In the genomic region with DNA sequence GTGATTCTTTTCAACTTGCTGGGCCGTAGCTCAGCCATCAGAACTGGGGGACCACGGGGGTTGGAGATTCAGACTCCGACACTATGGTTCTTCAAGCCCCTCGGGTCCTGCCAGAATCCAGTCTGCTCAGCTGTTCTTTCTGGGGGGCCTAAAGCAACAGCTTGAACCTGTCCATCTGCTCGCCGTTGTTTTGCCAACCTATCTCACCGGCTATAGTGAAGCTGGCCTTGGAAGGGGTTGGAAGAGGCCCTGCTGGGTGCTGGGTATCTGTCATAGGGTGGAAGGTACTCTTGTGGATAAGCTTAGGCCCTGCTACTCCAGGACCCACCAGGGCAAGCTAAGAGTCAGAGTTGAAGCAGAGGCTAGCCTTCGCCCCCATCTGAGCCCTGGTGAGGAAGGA, we compare ENCODE assay signal across 21 mouse cellular contexts. TPM values are rescaled to one million over a fixed set of nuclear protein-coding genes. Genes with fewer than 3 reads are reported as not detected.
"Had no signal": no experiment of that assay in that cellular context is flagged by ENCODE, and none has a peak within 500 bp of the region (broad histone marks: within the 10 kb centered on the region; RNA-seq: fewer than 3 reads in every experiment).

No protein-coding gene starts in this region.

- ATAC-seq: midbrain, embryonic 13.5 days had no signal

- H3K27ac ChIP-seq: layer of hippocampus, adult 2 months; midbrain, embryonic 13.5 days; neural tube, embryonic 15.5 days had no signal

- H3K4me1 ChIP-seq: midbrain, embryonic 13.5 days; neural tube, embryonic 15.5 days had no signal

- H3K9me3 ChIP-seq: midbrain, embryonic 13.5 days; neural tube, embryonic 15.5 days had no signal

- H3K4me3 ChIP-seq: layer of hippocampus, adult 2 months; midbrain, embryonic 13.5 days; myocyte; neural tube, embryonic 15.5 days had no signal

- H3K27me3 ChIP-seq: neural tube, embryonic 15.5 days had no signal

- H3K9ac ChIP-seq: midbrain, embryonic 13.5 days; neural tube, embryonic 15.5 days had no signal

- H3K4me2 ChIP-seq: liver, embryonic 11.5 days; midbrain, embryonic 13.5 days; neural tube, embryonic 15.5 days had no signal

- H3K36me3 ChIP-seq: midbrain, embryonic 13.5 days; neural tube, embryonic 15.5 days had no signal

- DNase-seq: kidney, adult 11 months; kidney, adult 9 months; kidney, postnatal 10 days; kidney, postnatal 4 days; left cerebral cortex, postnatal 4 days; thymus, adult 18-20 months; thymus, postnatal 14 days had no signal

RNA-seq across cellular contexts. Expression of a gene that starts 13.9 kb away (rescaled TPM):
- total RNA-seq: megakaryocyte-erythroid progenitor cell, adult 5-6 weeks had no signal

RNA-seq across cellular contexts. Expression of a gene that starts 19.2 kb away (rescaled TPM):
- total RNA-seq: layer of hippocampus, adult 2 months; left cerebral cortex, adult 18-20 months; megakaryocyte-erythroid progenitor cell, adult 5-6 weeks had no signal
- polyA plus RNA-seq: midbrain, embryonic 13.5 days had no signal

RNA-seq across cellular contexts. Expression of a gene that starts 37.1 kb away (rescaled TPM):
- total RNA-seq: layer of hippocampus, adult 2 months; layer of hippocampus, postnatal 10 days; left cerebral cortex, adult 18-20 months; left cerebral cortex, postnatal 10 days; left cerebral cortex, postnatal 4 days; megakaryocyte-erythroid progenitor cell, adult 5-6 weeks had no signal
- polyA plus RNA-seq: intestine, embryonic 14.5 days; liver, embryonic 11.5 days; liver, embryonic 16.5 days; lung, postnatal 0 days; midbrain, embryonic 13.5 days; myocyte; neural tube, embryonic 11.5 days; neural tube, embryonic 15.5 days had no signal

RNA-seq across cellular contexts. Expression of a gene that starts 52.9 kb away (rescaled TPM):
- total RNA-seq: layer of hippocampus, adult 2 months; layer of hippocampus, postnatal 10 days; left cerebral cortex, adult 18-20 months; left cerebral cortex, postnatal 10 days; left cerebral cortex, postnatal 4 days; megakaryocyte-erythroid progenitor cell, adult 5-6 weeks had no signal
- polyA plus RNA-seq: intestine, embryonic 14.5 days; liver, embryonic 11.5 days; liver, embryonic 16.5 days; lung, postnatal 0 days; midbrain, embryonic 13.5 days; myocyte; neural tube, embryonic 11.5 days; neural tube, embryonic 15.5 days; stomach, embryonic 14.5 days had no signal
